In the genomic region with DNA sequence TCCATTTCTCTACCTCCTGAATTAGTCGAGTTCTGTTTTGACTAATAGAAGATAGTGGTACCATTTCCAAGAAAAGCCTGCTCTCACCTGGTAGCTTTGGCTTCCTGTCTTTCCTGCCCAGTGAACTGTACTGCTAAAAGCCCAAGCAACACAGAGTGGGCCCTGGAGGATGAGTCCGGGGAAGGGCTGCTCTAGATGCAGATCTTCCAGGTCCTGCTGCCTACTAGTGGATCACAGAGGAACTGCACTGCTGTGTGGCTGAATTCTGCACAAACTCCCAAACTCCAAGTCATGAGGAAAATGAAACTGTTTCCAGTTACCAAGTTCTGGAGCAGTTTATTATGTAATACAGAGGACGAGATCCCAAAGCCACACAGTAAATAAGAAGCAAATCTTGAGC, we compare ENCODE assay signal across 8 mouse cellular contexts.
A peak's percentile ranks its signal among the peaks of the same experiment; 100 is the strongest.
DNase-seq lines count a peak whose midpoint lies in the region; ATAC-seq lines count a peak whose summit lies in the region.

No protein-coding gene starts in this region.

- DNase-seq in adrenal gland, postnatal 25 days: peak; percentile 32
- no peak for DNase-seq in adrenal gland, adult 8-10 months
- DNase-seq in 416B (ENCODE audit: low read depth): peak; percentile 36
- peak; percentile 76 for DNase-seq in gastrocnemius, adult 18-20 months (ENCODE audit: low spot score)
- peak; percentile 68 for DNase-seq in kidney, postnatal 14 days
- DNase-seq in testis, postnatal 10 days (ENCODE audit: low spot score): peak; percentile 68

- ATAC-seq in cerebellum, adult (ENCODE audit: insufficient number of reproducible peaks, low FRiP score, low TSS enrichment): 0 out of 2 replicates have a peak, but pooled peaks have one; percentile 43
- ATAC-seq in megakaryocyte-erythroid progenitor cell, adult 5-6 weeks (replicated peaks; ENCODE audit: low FRiP score, low TSS enrichment, poor library complexity, severe bottlenecking): peak; percentile 79
